Mouse (Mus musculus): ENCODE measurements around the gene Slc39a11. TPM values are rescaled to one million over a fixed set of nuclear protein-coding genes. Genes with fewer than 3 reads are reported as not detected.
"Not testable (repeated sequence)": the region's sequence is repeated elsewhere in the genome, so short reads cannot be mapped to it uniquely, and the experiment has no call there.

Gene Slc39a11
- total and polyA plus RNA-seq, 2 experiments from 2014 or later: 40.4 to 62.5 TPM

DNA sequence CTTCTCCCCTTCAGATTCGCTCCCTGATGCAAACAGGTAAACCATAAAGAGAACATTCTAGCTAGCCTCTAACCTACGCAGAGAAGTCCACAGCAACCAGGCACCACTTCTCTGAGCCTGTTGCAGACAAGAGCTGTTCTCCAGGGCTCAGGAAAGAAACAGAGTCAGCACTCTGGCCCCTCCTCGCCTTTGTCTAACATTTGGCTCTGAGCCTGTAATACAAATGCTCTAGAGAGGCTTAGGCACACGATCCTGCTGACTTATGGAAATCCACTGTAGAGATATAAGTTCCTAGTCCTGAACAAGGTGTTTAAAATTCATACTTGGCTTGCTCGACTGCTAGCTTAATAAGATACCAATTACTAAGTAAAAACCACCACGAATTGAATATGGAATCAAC is 77.2 kb downstream of the Slc39a11 start:
- TF ChIP-seq CTCF (IDR thresholded peaks at IDR 0.05): no peak
- Histone ChIP-seq H3K9ac (replicated peaks; ENCODE audit: low read length, poor library complexity, severe bottlenecking) (no peak overlapping the region), H3K36me3 (ENCODE audit: insufficient read depth, low read length) (no peaks in the 10 kb centered on the region), H3K9me3 (ENCODE audit: low read length) (no peaks in the 10 kb centered on the region), H3K27me3 (ENCODE audit: insufficient read depth, low read length) (no peaks in the 10 kb centered on the region), H3K4me3 (ENCODE audit: low read depth, low read length) (no peak overlapping the region), H3K27ac (ENCODE audit: low read depth, low read length) (peak overlapping the region; percentile 1; the same call in 1 of the 2 replicates), H3K4me1 (ENCODE audit: insufficient read depth, low read length) (peaks cover 6% of the 10 kb centered on the region; the same call in 1 of the 2 replicates), H3K4me2 (ENCODE audit: low read depth, low read length, poor library complexity, severe bottlenecking) (no peak overlapping the region)
- no peak for ATAC-seq (ENCODE audit: low FRiP score)
- 35% methylated on average over 6 of the region's 6 CpGs for WGBS
- DNase-seq (ENCODE audit: low spot score): peak; percentile 33

DNA sequence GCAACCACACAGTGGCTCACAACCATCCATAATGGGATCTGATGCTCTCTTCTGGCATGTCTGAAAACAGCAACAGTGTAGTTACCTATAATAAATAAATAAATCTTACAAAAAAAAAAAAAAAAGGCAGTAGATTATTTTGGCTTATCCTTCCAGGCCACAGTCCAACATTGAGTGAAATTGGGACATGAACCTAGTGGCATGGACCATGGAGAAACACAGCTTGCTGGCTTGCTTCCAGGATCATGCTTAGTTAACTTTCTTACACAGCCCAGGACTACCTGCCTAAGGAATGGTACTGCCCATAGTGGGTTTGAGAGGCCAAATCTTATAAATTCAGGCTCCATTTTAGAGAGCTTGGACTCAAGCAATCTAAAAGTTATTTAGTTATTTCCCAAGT is 78.3 kb downstream of the Slc39a11 start:
- Histone ChIP-seq H3K9ac (replicated peaks; ENCODE audit: low read length, poor library complexity, severe bottlenecking) (no peak overlapping the region), H3K4me2 (ENCODE audit: low read depth, low read length, poor library complexity, severe bottlenecking) (no peak overlapping the region), H3K4me1 (ENCODE audit: insufficient read depth, low read length) (peaks cover 6% of the 10 kb centered on the region; the same call in 1 of the 2 replicates), H3K36me3 (ENCODE audit: insufficient read depth, low read length) (no peaks in the 10 kb centered on the region), H3K27me3 (ENCODE audit: insufficient read depth, low read length) (no peaks in the 10 kb centered on the region), H3K9me3 (ENCODE audit: low read length) (no peaks in the 10 kb centered on the region), H3K27ac (ENCODE audit: low read depth, low read length) (no peak overlapping the region), H3K4me3 (ENCODE audit: low read depth, low read length) (no peak overlapping the region)
- ATAC-seq (ENCODE audit: low FRiP score): no peak
- no peak for DNase-seq (ENCODE audit: low spot score)
- no peak for TF ChIP-seq CTCF (IDR thresholded peaks at IDR 0.05)

DNA sequence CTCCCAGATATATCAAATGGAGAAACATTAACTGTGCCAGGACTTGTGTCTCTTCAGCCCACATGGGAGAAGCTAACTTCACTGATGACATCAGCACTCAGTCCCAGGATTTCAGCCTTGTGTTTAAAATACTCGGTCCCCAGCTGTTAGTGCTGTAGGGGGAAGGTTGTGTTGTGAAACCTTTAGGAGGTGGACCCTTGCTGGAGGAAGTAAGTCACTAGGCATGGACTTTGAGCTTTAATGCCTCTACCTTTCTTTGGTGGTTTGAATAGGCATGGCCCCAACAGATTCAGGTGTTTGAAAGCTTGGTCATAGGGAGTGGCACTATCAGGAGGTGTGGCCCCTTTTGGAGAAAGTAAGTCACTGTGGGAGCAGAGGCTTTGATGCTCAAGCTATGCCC is 80.9 kb downstream of the Slc39a11 start:
- H3K36me3 ChIP-seq (ENCODE audit: insufficient read depth, low read length): no peaks in the 10 kb centered on the region
- H3K4me1 ChIP-seq (ENCODE audit: insufficient read depth, low read length): peaks cover 6% of the 10 kb centered on the region; the same call in 1 of the 2 replicates

DNA sequence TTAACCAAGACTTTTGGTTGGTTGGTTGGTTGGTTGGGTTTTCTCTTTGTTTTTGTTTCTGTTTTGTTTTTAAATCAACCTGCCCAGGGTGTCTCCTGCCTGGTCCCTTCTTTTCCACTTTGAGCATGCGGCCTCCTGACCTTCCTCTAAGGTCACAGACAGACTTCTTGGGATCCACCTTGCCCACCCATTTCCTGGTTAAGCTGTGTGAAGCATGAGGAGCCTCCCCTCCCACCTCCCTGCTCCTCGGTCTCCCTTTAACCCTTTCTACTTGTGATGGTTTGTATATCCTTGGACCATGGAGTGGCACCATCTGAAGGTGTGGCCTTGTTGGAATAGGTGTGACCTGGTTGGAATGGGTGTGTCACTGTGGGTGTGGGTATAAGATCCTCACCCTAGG is 82.0 kb downstream of the Slc39a11 start:
- H3K27me3 ChIP-seq (ENCODE audit: insufficient read depth, low read length); H3K4me2 ChIP-seq (ENCODE audit: low read depth, low read length, poor library complexity, severe bottlenecking); ATAC-seq (ENCODE audit: low FRiP score); H3K9ac ChIP-seq (replicated peaks; ENCODE audit: low read length, poor library complexity, severe bottlenecking); H3K27ac ChIP-seq (ENCODE audit: low read depth, low read length); H3K36me3 ChIP-seq (ENCODE audit: insufficient read depth, low read length); H3K4me3 ChIP-seq (ENCODE audit: low read depth, low read length); DNase-seq (ENCODE audit: low spot score); H3K9me3 ChIP-seq (ENCODE audit: low read length); H3K4me1 ChIP-seq (ENCODE audit: insufficient read depth, low read length): not testable (repeated sequence)
- 91% methylated on average over 2 of the region's 2 CpGs for WGBS

More for the DNA sequence above, 80.9 kb downstream of the Slc39a11 start:
- H3K9ac ChIP-seq (replicated peaks; ENCODE audit: low read length, poor library complexity, severe bottlenecking): no peak overlapping the region
- H3K27ac ChIP-seq (ENCODE audit: low read depth, low read length): no peak overlapping the region
- H3K9me3 ChIP-seq (ENCODE audit: low read length): no peaks in the 10 kb centered on the region
- H3K27me3 ChIP-seq (ENCODE audit: insufficient read depth, low read length): no peaks in the 10 kb centered on the region
- no peak overlapping the region for H3K4me3 ChIP-seq (ENCODE audit: low read depth, low read length)
- no peak for TF ChIP-seq CTCF (IDR thresholded peaks at IDR 0.05)
- no peak for DNase-seq (ENCODE audit: low spot score)
- H3K4me2 ChIP-seq (ENCODE audit: low read depth, low read length, poor library complexity, severe bottlenecking): no peak overlapping the region
- 75% methylated on average over 1 of the region's 1 CpGs for WGBS
- ATAC-seq (ENCODE audit: low FRiP score): no peak

DNA sequence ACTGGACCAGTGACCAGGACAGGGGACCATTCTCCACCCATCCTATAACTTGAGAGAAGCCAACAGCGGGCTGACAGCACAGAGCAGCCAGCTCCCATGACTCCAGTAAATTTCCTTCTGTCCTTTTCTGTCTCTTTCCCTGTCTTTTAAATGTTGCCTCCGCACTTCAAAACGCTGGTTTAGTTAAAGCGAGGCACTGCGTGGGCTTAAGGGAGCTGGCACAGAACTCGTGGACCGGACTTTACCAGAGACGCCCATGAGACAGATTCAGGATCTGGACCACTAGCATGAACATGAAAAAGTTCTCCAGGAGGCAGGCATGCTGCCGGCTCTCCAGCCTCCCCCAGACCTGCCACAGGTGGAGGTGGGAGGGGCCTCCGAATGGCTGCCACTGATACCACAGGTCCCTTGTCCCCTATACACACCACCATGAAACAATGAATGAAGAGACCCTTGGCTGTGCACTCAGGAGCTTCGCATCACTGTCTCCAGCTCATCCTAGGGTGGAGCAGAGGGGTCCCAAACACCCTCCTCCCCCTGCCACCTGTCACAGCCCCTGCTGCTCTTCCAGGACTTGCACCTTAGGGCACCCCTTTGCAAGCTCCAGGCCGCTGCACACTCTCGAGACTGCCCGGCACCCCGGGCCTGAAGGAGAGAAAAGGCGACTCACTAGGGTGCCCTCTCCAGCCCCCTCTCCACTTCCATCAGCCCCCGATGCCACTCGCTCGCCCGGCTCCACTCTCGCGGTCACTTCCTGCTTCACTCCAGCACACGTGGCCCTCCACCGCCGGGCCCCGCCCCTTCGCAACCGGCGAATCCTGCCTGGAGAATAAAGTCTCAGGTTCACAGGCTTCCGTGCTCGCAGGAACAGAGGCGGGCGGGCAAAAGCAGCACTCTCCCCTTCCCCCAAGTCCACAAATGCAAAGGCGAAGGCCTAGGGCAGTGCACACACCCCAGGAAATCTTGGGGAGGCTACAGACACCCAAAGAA is 84.6 kb downstream of the Slc39a11 start:
- ATAC-seq (ENCODE audit: low FRiP score): peak; percentile 91
- Histone ChIP-seq H3K4me2 (ENCODE audit: low read depth, low read length, poor library complexity, severe bottlenecking) (peak overlapping the region; percentile 88), H3K4me3 (ENCODE audit: low read depth, low read length) (peak overlapping the region; percentile 51), H3K27ac (ENCODE audit: low read depth, low read length) (no peak overlapping the region), H3K9ac (replicated peaks; ENCODE audit: low read length, poor library complexity, severe bottlenecking) (peak overlapping the region; percentile 70), H3K36me3 (ENCODE audit: insufficient read depth, low read length) (no peaks in the 10 kb centered on the region), H3K9me3 (ENCODE audit: low read length) (no peaks in the 10 kb centered on the region), H3K27me3 (ENCODE audit: insufficient read depth, low read length) (no peaks in the 10 kb centered on the region), H3K4me1 (ENCODE audit: insufficient read depth, low read length) (no peaks in the 10 kb centered on the region; the same call in 1 of the 2 replicates)
- TF ChIP-seq CTCF (IDR thresholded peaks at IDR 0.05): no peak
- 10% methylated on average over 33 of the region's 34 CpGs for WGBS
- DNase-seq (ENCODE audit: low spot score): peak; percentile 87

DNA sequence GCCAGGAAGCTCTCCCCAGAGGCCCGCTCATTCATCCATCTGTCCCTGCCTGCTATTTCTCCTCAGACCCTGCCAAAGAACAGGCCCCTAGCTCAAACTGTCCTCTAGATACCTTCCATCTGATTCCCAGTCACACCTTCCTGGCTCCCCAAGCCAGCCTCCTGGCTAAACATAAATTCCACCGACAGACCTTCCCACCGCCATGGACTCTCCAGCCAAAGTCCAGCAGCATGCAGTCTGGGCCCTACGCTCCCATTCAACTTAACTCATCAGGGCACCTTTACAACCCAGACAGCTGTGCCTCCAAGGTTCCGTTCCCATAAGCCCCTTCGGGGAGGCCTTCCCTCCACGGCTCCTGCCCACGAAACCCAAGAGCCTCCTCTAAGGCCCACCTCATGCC is 87.6 kb downstream of the Slc39a11 start:
- H3K4me3 ChIP-seq (ENCODE audit: low read depth, low read length): no peak overlapping the region

More for the DNA sequence above, 87.6 kb downstream of the Slc39a11 start:
- Histone ChIP-seq H3K9ac (replicated peaks; ENCODE audit: low read length, poor library complexity, severe bottlenecking) (no peak overlapping the region), H3K4me1 (ENCODE audit: insufficient read depth, low read length) (no peaks in the 10 kb centered on the region; the same call in 1 of the 2 replicates), H3K4me2 (ENCODE audit: low read depth, low read length, poor library complexity, severe bottlenecking) (no peak overlapping the region), H3K36me3 (ENCODE audit: insufficient read depth, low read length) (no peaks in the 10 kb centered on the region), H3K27ac (ENCODE audit: low read depth, low read length) (no peak overlapping the region), H3K27me3 (ENCODE audit: insufficient read depth, low read length) (no peaks in the 10 kb centered on the region), H3K9me3 (ENCODE audit: low read length) (no peaks in the 10 kb centered on the region)
- no peak for TF ChIP-seq CTCF (IDR thresholded peaks at IDR 0.05)
- 92% methylated on average over 8 of the region's 8 CpGs for whole genome bisulfite sequencing
- DNase-seq (ENCODE audit: low spot score) (no peak), ATAC-seq (ENCODE audit: low FRiP score) (no peak)

All from midbrain, postnatal 0 days (tissue).